Mouse (Mus musculus) heart, embryonic 16.5 days (tissue): ENCODE measurements around the gene P2ry4. TPM values are rescaled to one million over a fixed set of nuclear protein-coding genes. Genes with fewer than 3 reads are reported as not detected.

ENCODE experiments used
- ATAC-seq: fragments of 200-750 bp; cut with Nextera tagmentation; replicated peaks from 2 replicates; pipeline ENCODE4 v1.8.0; 2017; ENCODE audit warnings: moderate number of reproducible peaks; ENCODE audit not compliant: insufficient read depth, low FRiP score; ENCODE audit errors: extremely low read depth
- H3K27ac ChIP-seq: fragments of 300-500 bp; sonication (generic); 2 replicates; pipeline ENCODE4 v1.5.1; 2014; ENCODE audit warnings: mild to moderate bottlenecking, low read length, control low read depth, moderate library complexity
- H3K27me3 ChIP-seq: fragments of 300-500 bp; sonication (generic); 2 replicates; pipeline ENCODE4 v1.6.1; 2014; ENCODE audit warnings: low read length, mixed read lengths; ENCODE audit not compliant: control insufficient read depth, insufficient read depth
- H3K36me3 ChIP-seq: fragments of 300-500 bp; sonication (generic); 2 replicates; pipeline ENCODE4 v1.6.1; 2014; ENCODE audit not compliant: control insufficient read depth, insufficient read depth
- H3K4me1 ChIP-seq: fragments of 300-500 bp; sonication (generic); 2 replicates; pipeline ENCODE4 v1.6.1; 2014; ENCODE audit warnings: low read length, mixed read lengths; ENCODE audit not compliant: control insufficient read depth, insufficient read depth
- H3K4me2 ChIP-seq: fragments of 300-500 bp; sonication (generic); 2 replicates; pipeline ENCODE4 v1.6.1; 2014; ENCODE audit warnings: low read depth, mild to moderate bottlenecking, control low read depth, low read length
- H3K4me3 ChIP-seq: fragments of 300-500 bp; sonication (generic); 2 replicates; pipeline ENCODE4 v1.5.1; 2014; ENCODE audit warnings: mild to moderate bottlenecking, control low read depth, low read length
- H3K9ac ChIP-seq: fragments of 300-500 bp; sonication (generic); 2 replicates; pipeline ENCODE4 v1.6.1; 2014; ENCODE audit warnings: low read length, control low read depth
- H3K9me3 ChIP-seq: fragments of 300-500 bp; sonication (generic); replicated peaks from 2 replicates; pipeline ENCODE4 v1.6.1; 2016; ENCODE audit warnings: low read length; ENCODE audit not compliant: control insufficient read depth
- WGBS: fragments of 180-500 bp; shearing (Covaris S2); extraction: QIAGEN DNeasy Blood & Tissue Kit; methylation state at CpG from one replicate; pipeline ENCODE4 v1.1.7; 2014; 5-methylcytosine and 5-hydroxymethylcytosine counted together
- polyA plus RNA-seq: library from polyadenylated mRNA; unstranded; fragments of >200 nt; fragmentation: Nextera tagmentation; extraction: Ambion mirVana; gene quantifications from 2 replicates; pipeline ENCODE4 v1.2.1, GENCODE M21; 2015

Gene P2ry4
- 0.05 TPM in 1 of 2 replicates, not detected in the other for polyA plus RNA-seq

DNA sequence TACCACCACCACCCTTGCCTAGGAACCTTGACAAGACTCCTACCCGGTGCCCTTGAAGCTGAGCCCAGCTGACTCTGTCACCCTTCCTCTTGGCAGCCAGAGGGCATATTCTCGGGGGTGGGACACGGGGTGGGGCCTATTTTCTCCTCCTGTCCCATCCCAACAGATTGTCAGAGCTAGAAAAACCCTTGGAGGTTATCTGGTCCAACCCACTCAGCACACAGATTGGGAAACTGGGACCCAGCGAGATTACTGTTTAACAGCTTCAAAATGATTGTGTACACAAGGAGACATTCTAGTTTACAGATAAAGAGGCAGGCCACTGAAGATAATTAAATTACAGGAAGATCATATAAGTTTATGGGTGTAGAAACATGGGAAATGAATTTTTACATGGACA, at the start of gene P2ry4:
Gene P2ry4, minus strand, starts transcription at position 79 of the 400 bp plus-strand sequence.
- ATAC-seq, result no peak
- no peak within 1 kb of the TSS for H3K4me3 ChIP-seq
- no peaks in the 10 kb centered on the region for H3K36me3 ChIP-seq
- H3K4me1 ChIP-seq, result no peaks in the 10 kb centered on the region
- H3K9ac ChIP-seq, result no peak within 1 kb of the TSS
- H3K9me3 ChIP-seq, result no peaks in the 10 kb centered on the region
- no peak within 1 kb of the TSS for H3K4me2 ChIP-seq
- H3K27me3 ChIP-seq, result peaks cover 2% of the 10 kb centered on the region; the same call in 1 of the 2 replicates
- no peak within 1 kb of the TSS for H3K27ac ChIP-seq
- WGBS, result 49% methylated on average over 4 of the region's 4 CpGs

DNA sequence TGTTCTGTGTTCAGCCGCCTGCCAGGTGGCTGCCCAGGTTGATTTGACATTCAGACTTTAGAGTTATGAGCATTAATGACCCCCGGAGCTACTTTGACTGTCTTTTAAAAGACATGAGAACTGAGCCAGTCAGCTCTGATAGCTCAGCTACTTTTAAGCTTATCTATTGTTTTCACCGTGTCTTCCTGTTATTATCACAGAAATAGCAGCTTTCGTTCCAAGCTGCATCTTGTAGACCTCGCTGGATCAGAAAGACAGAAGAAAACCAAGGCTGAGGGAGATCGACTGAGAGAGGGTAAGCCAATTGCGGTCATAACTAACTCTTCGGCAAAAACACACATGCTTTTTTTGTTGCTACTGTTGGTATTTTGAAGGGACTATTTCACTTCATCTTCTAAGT, 43.8 kb upstream of the P2ry4 start:
- H3K27me3 ChIP-seq, result no peaks in the 10 kb centered on the region
- ATAC-seq, result no peak
- H3K4me2 ChIP-seq, result no peak overlapping the region
- 78% methylated on average over 8 of the region's 8 CpGs for WGBS
- H3K36me3 ChIP-seq, result peaks cover 14% of the 10 kb centered on the region; the same call in 1 of the 2 replicates
- no peak overlapping the region for H3K4me3 ChIP-seq
- H3K9me3 ChIP-seq, result no peaks in the 10 kb centered on the region
- no peak overlapping the region for H3K9ac ChIP-seq
- H3K27ac ChIP-seq, result no peak overlapping the region
- H3K4me1 ChIP-seq, result no peaks in the 10 kb centered on the region

GRCm38 (mm10) chrX:100629076-100629475, 34.4 kb upstream of the P2ry4 start:
- no peak overlapping the region for H3K4me2 ChIP-seq
- no peak overlapping the region for H3K9ac ChIP-seq
- H3K27ac ChIP-seq, result no peak overlapping the region
- no peak for ATAC-seq
- H3K9me3 ChIP-seq, result no peaks in the 10 kb centered on the region
- peaks cover 7% of the 10 kb centered on the region for H3K4me1 ChIP-seq
- no peaks in the 10 kb centered on the region for H3K27me3 ChIP-seq
- 78% methylated on average over 2 of the region's 2 CpGs for WGBS
- H3K4me3 ChIP-seq, result no peak overlapping the region
- H3K36me3 ChIP-seq, result no peaks in the 10 kb centered on the region

- WGBS, result 13% methylated on average over 60 of the region's 62 CpGs
- peak; percentile 99 for ATAC-seq
- Histone ChIP-seq H3K36me3 (peaks cover 6% of the 10 kb centered on the region; the same call in 1 of the 2 replicates), H3K27ac (peak within 1 kb of the TSS; percentile 76), H3K4me3 (peak within 1 kb of the TSS; percentile 72), H3K4me1 (peaks cover 7% of the 10 kb centered on the region), H3K9ac (peak within 1 kb of the TSS; percentile 79), H3K4me2 (peak within 1 kb of the TSS; percentile 73), H3K9me3 (no peaks in the 10 kb centered on the region), H3K27me3 (no peaks in the 10 kb centered on the region)
Observed at GRCm38 (mm10) chrX:100625802-100626793, 31.4 kb upstream of the P2ry4 start, which contains the start of gene Pdzd11. Gene Pdzd11, minus strand, starts transcription at chrX:100626568.

GRCm38 (mm10) chrX:100625546-100625801, 30.8 kb upstream of the P2ry4 start, which contains the start of gene Kif4:
Gene Kif4, plus strand, starts transcription at chrX:100625737.
- Histone ChIP-seq H3K36me3 (peaks cover 6% of the 10 kb centered on the region; the same call in 1 of the 2 replicates), H3K4me3 (peak within 1 kb of the TSS; percentile 72), H3K27me3 (no peaks in the 10 kb centered on the region), H3K4me1 (peaks cover 7% of the 10 kb centered on the region), H3K27ac (peak within 1 kb of the TSS; percentile 76), H3K9me3 (no peaks in the 10 kb centered on the region), H3K9ac (peak within 1 kb of the TSS; percentile 79), H3K4me2 (peak within 1 kb of the TSS; percentile 73)
- ATAC-seq, result no peak
- WGBS, result 22% methylated on average over 3 of the region's 3 CpGs

DNA sequence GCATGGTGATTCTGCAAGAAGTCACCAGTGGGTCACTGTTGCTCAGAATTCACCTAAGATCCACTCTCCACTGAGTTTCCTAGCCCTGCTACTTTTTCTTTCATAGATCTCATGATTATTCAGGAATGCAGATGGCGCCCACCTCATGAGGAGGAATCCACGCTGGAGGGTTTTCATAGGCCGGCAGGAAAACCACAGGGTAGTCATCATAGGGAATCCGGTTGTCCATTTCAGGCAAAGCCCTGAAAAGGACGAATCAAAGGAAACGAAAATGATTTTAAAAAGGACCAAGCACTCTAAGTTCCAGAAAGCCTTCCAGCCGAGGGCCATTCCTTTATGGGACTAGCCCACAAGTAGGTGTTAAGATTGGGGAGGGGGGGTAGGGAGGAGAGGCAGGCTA, 30.5 kb upstream of the P2ry4 start:
- peak overlapping the region; percentile 74 for H3K9ac ChIP-seq
- whole genome bisulfite sequencing, result 32% methylated on average over 7 of the region's 7 CpGs

DNA sequence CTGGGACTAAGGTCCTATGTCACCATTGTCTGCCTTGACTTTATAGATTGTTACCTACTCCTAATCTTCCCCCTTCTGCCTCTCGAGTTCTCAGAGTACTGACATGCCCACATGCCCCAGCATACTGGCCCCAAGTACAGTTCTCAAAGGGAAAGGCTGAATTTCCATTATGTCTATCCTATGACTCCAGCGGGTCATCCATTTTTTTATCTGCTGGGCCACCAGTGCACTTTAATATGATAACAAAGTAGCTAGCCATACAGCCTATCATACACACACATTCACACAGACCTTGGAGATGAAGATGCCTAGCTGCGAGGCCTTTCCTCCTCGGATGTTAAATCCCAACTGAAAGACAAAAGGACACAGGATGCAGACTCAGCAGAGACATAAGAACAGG, 29.6 kb upstream of the P2ry4 start:
- WGBS, result 83% methylated on average over 4 of the region's 4 CpGs
- no peak for ATAC-seq
- H3K4me3 ChIP-seq, result no peak overlapping the region

More for the DNA sequence above, 30.5 kb upstream of the P2ry4 start:
- Histone ChIP-seq H3K27ac (no peak overlapping the region), H3K4me1 (peaks cover 7% of the 10 kb centered on the region), H3K9me3 (no peaks in the 10 kb centered on the region), H3K36me3 (peaks cover 6% of the 10 kb centered on the region; the same call in 1 of the 2 replicates), H3K4me2 (peak overlapping the region; percentile 64), H3K27me3 (no peaks in the 10 kb centered on the region), H3K4me3 (peak overlapping the region; percentile 72)
- ATAC-seq, result no peak

GRCm38 (mm10) chrX:100621366-100621765, 26.7 kb upstream of the P2ry4 start:
- H3K9me3 ChIP-seq, result no peaks in the 10 kb centered on the region
- no peak overlapping the region for H3K4me3 ChIP-seq
- H3K4me2 ChIP-seq, result no peak overlapping the region
- H3K4me1 ChIP-seq, result peaks cover 3% of the 10 kb centered on the region
- WGBS, result 64% methylated on average over 2 of the region's 2 CpGs
- H3K27me3 ChIP-seq, result 0 out of 2 replicates have a peak, but pooled peaks cover 3% of the 10 kb centered on the region
- H3K9ac ChIP-seq, result no peak overlapping the region
- ATAC-seq, result no peak
- peaks cover 6% of the 10 kb centered on the region; the same call in 1 of the 2 replicates for H3K36me3 ChIP-seq
- H3K27ac ChIP-seq, result no peak overlapping the region

More for the DNA sequence above, 29.6 kb upstream of the P2ry4 start:
- Histone ChIP-seq H3K27me3 (no peaks in the 10 kb centered on the region), H3K36me3 (peaks cover 6% of the 10 kb centered on the region; the same call in 1 of the 2 replicates), H3K4me1 (peaks cover 7% of the 10 kb centered on the region), H3K9me3 (no peaks in the 10 kb centered on the region), H3K4me2 (no peak overlapping the region), H3K9ac (no peak overlapping the region), H3K27ac (no peak overlapping the region)

GRCm38 (mm10) chrX:100618488-100618887, 23.8 kb upstream of the P2ry4 start:
- no peak overlapping the region for H3K4me2 ChIP-seq
- peaks cover 6% of the 10 kb centered on the region; the same call in 1 of the 2 replicates for H3K36me3 ChIP-seq
- no peaks in the 10 kb centered on the region for H3K4me1 ChIP-seq
- no peak overlapping the region for H3K9ac ChIP-seq
- H3K27me3 ChIP-seq, result 0 out of 2 replicates have a peak, but pooled peaks cover 3% of the 10 kb centered on the region
- no peaks in the 10 kb centered on the region for H3K9me3 ChIP-seq
- WGBS, result 61% methylated on average over 3 of the region's 3 CpGs
- H3K4me3 ChIP-seq, result no peak overlapping the region
- ATAC-seq, result no peak
- H3K27ac ChIP-seq, result no peak overlapping the region
